Mouse (Mus musculus) embryonic fibroblast, embryonic 13.5 days (primary cell): ENCODE data around the gene Dis3l2.

Experiments used
- CTCF ChIP-seq: IDR thresholded peaks from 2 replicates; pipeline ENCODE4 v1.5.1; 2011; ENCODE audit warnings: mild to moderate bottlenecking, control low read depth, low read length, moderate library complexity, borderline replicate concordance; ENCODE audit not compliant: insufficient read depth
- POLR2A ChIP-seq: IDR thresholded peaks from 2 replicates; pipeline ENCODE4 v1.6.1; 2011; ENCODE audit warnings: low read depth, mild to moderate bottlenecking, control low read depth, low read length, moderate library complexity

- peak; percentile 89 for TF ChIP-seq CTCF
- no peak for TF ChIP-seq POLR2A
Measured at GRCm38 (mm10) chr1:87041814-87042438, 338.3 kb downstream of the Dis3l2 start.
